Mouse (Mus musculus): ENCODE results near the gene Zfp710. TPM values are rescaled to one million over a fixed set of nuclear protein-coding genes. Genes with fewer than 3 reads are reported as not detected.

Gene Zfp710
- polyA plus RNA-seq, 1 experiment from 2014 or later = 20.5 TPM

GRCm38 (mm10) chr7:80091866-80092210 lies 67.2 kb downstream of the Zfp710 start:
- Histone ChIP-seq H3K4me2 (no peak overlapping the region), H3K36me3 (peaks cover 99% of the 10 kb centered on the region), H3K4me1 (peaks cover 26% of the 10 kb centered on the region), H3K9ac (no peak overlapping the region), H3K9me3 (replicated peaks) (no peaks in the 10 kb centered on the region), H3K4me3 (replicated peaks) (no peak overlapping the region), H3K27me3 (no peaks in the 10 kb centered on the region), H3K27ac (peak overlapping the region; percentile 61; the same call in 1 of the 2 replicates)
- no peak for ATAC-seq (replicated peaks; ENCODE audit: low FRiP score)
- 78% methylated on average over 4 of the region's 4 CpGs for WGBS

GRCm38 (mm10) chr7:80092351-80093046 lies 67.9 kb downstream of the Zfp710 start:
- ATAC-seq (replicated peaks; ENCODE audit: low FRiP score) = no peak
- no peak overlapping the region for H3K4me2 ChIP-seq
- H3K4me3 ChIP-seq (replicated peaks) = no peak overlapping the region
- peaks cover 99% of the 10 kb centered on the region for H3K36me3 ChIP-seq
- H3K9ac ChIP-seq = no peak overlapping the region
- H3K27ac ChIP-seq = peak overlapping the region; percentile 61
- H3K27me3 ChIP-seq = no peaks in the 10 kb centered on the region
- whole genome bisulfite sequencing = 66% methylated on average over 9 of the region's 9 CpGs
- no peaks in the 10 kb centered on the region for H3K9me3 ChIP-seq (replicated peaks)
- peaks cover 22% of the 10 kb centered on the region for H3K4me1 ChIP-seq

DNA sequence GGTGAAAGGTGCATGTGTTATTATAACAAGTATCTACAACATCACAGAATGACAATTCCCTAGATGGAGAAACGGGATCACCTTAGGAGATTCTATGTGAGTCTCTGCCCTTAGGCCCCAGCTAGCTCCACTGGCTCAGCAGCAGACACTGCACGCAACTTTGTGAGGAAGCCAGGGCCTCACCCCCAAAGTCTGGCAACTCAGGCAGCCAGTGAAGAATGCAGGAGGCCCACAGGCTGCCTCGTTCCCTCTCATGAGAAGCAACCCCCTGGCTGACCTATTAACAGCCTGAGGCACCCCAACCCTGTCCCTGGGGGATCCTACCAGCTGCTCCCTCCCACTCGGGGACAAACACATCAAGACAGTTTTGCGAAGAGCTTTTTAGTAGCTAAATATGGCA lies 69.9 kb downstream of the Zfp710 start:
- no peak overlapping the region for H3K4me3 ChIP-seq (replicated peaks)
- no peak for ATAC-seq (replicated peaks; ENCODE audit: low FRiP score)
- H3K27ac ChIP-seq = no peak overlapping the region
- H3K4me2 ChIP-seq = no peak overlapping the region
- H3K36me3 ChIP-seq = peaks cover 100% of the 10 kb centered on the region
- H3K4me1 ChIP-seq = peaks cover 22% of the 10 kb centered on the region
- no peaks in the 10 kb centered on the region for H3K9me3 ChIP-seq (replicated peaks)
- H3K9ac ChIP-seq = no peak overlapping the region
- WGBS = 81% methylated on average over 5 of the region's 5 CpGs
- no peaks in the 10 kb centered on the region for H3K27me3 ChIP-seq

GRCm38 (mm10) chr7:80095598-80096309 lies 71.1 kb downstream of the Zfp710 start:
- Histone ChIP-seq H3K9me3 (replicated peaks) (no peaks in the 10 kb centered on the region), H3K4me2 (no peak overlapping the region), H3K4me3 (replicated peaks) (no peak overlapping the region), H3K4me1 (peaks cover 19% of the 10 kb centered on the region), H3K9ac (no peak overlapping the region), H3K27me3 (no peaks in the 10 kb centered on the region), H3K27ac (no peak overlapping the region), H3K36me3 (peaks cover 100% of the 10 kb centered on the region)
- no peak for ATAC-seq (replicated peaks; ENCODE audit: low FRiP score)
- WGBS = 89% methylated on average over 20 of the region's 20 CpGs

GRCm38 (mm10) chr7:80098389-80098976 lies 73.9 kb downstream of the Zfp710 start:
- Histone ChIP-seq H3K4me3 (replicated peaks) (no peak overlapping the region), H3K27me3 (no peaks in the 10 kb centered on the region), H3K9ac (no peak overlapping the region), H3K4me2 (no peak overlapping the region), H3K9me3 (replicated peaks) (no peaks in the 10 kb centered on the region), H3K4me1 (no peaks in the 10 kb centered on the region), H3K36me3 (peaks cover 100% of the 10 kb centered on the region), H3K27ac (no peak overlapping the region)
- WGBS = 98% methylated on average over 13 of the region's 13 CpGs
- no peak for ATAC-seq (replicated peaks; ENCODE audit: low FRiP score)

DNA sequence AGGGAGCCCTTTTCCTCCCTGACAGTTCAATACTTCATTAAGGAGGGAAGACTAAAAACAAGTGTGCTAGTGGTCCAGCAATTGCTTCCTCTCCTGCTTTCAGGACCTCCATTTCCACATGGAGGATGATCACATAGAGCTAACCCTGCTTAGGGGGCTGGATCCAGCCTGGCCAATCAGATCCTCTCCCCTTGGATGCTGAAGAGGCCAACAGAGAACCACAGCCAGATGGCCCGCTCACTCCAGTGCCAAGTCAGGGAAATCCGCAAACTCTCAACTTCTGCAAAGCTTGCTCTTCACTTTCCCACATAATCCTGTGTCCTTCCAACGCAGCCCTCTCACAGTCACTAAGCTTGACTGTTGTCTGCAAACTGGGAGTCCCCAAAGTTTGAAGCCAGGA lies 78.7 kb downstream of the Zfp710 start:
- no peak overlapping the region for H3K4me3 ChIP-seq (replicated peaks)
- no peak overlapping the region for H3K4me2 ChIP-seq
- H3K9ac ChIP-seq = no peak overlapping the region
- H3K27ac ChIP-seq = no peak overlapping the region
- H3K4me1 ChIP-seq = no peaks in the 10 kb centered on the region
- ATAC-seq (replicated peaks; ENCODE audit: low FRiP score) = no peak
- WGBS = 82% methylated on average over 3 of the region's 3 CpGs
- peaks cover 73% of the 10 kb centered on the region for H3K36me3 ChIP-seq
- H3K27me3 ChIP-seq = no peaks in the 10 kb centered on the region
- no peaks in the 10 kb centered on the region for H3K9me3 ChIP-seq (replicated peaks)

- Histone ChIP-seq H3K4me3 (replicated peaks) (no peak overlapping the region), H3K4me2 (no peak overlapping the region), H3K9me3 (replicated peaks) (no peaks in the 10 kb centered on the region), H3K9ac (no peak overlapping the region), H3K36me3 (peaks cover 72% of the 10 kb centered on the region), H3K27me3 (no peaks in the 10 kb centered on the region), H3K4me1 (0 out of 2 replicates have a peak, but pooled peaks cover 7% of the 10 kb centered on the region), H3K27ac (no peak overlapping the region)
- no peak for ATAC-seq (replicated peaks; ENCODE audit: low FRiP score)
- WGBS = 91% methylated on average over 4 of the region's 4 CpGs
These were observed 81.2 kb downstream of the Zfp710 start for GRCm38 (mm10) chr7:80105637-80106390.

GRCm38 (mm10) chr7:80106441-80106840 lies 81.8 kb downstream of the Zfp710 start:
- ATAC-seq (replicated peaks; ENCODE audit: low FRiP score) = no peak
- WGBS = 91% methylated on average over 1 of the region's 1 CpGs
- H3K4me3 ChIP-seq (replicated peaks) = no peak overlapping the region

DNA sequence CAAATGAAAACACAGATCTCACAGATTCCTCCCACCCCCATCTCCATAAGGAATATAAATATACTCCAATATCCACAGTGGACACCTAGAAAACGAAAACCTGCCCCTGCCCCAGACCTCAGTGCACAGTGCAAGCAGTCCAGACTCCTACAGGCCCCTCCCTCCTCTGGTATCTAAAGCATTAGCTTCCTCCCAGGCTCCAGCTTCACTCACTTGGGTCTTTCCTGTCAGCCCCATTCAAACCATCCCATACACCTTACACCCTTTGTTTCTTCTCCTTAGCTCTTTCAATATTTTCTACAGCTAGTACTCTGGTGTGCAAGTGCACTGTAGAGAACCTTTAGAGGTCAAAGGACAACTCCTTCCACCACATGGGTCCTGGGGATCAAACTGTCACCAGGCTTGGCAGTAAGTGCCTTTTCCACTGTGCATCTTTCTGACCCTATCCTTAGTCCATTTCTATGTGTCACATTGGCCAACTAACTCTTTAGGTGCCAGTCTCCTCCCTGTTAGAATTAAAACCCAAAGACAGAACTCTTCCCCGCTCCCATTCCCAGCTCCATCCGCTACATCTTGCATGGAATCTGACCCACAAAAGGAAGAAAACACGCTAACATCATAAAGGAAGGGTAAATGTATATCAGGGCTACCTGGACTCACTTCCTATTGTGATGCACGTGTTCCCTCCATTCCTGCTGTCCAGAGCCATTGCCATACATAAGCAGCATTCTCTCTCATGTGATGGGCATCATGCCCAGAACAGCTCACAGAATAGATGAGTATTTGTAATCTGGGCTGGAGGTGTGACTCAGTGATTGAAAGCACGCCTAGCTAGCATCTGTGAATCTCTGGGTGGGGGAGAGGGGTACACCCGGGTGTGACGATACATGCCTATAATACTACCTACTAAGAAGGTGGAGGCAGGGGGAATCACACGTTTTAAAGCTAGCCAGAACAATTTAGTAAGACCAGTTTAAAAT lies 86.7 kb downstream of the Zfp710 start:
- H3K27ac ChIP-seq = no peak overlapping the region; the same call in 1 of the 2 replicates
- H3K4me2 ChIP-seq = no peak overlapping the region
- H3K9ac ChIP-seq = no peak overlapping the region
- 77% methylated on average over 9 of the region's 9 CpGs for WGBS
- H3K36me3 ChIP-seq = peaks cover 47% of the 10 kb centered on the region
- no peak overlapping the region for H3K4me3 ChIP-seq (replicated peaks)
- ATAC-seq (replicated peaks; ENCODE audit: low FRiP score) = no peak
- H3K9me3 ChIP-seq (replicated peaks) = no peaks in the 10 kb centered on the region
- H3K27me3 ChIP-seq = no peaks in the 10 kb centered on the region
- peaks cover 49% of the 10 kb centered on the region for H3K4me1 ChIP-seq

More at GRCm38 (mm10) chr7:80106441-80106840, 81.8 kb downstream of the Zfp710 start:
- H3K4me2 ChIP-seq = no peak overlapping the region
- H3K27ac ChIP-seq = no peak overlapping the region
- H3K9me3 ChIP-seq (replicated peaks) = no peaks in the 10 kb centered on the region
- H3K36me3 ChIP-seq = peaks cover 70% of the 10 kb centered on the region
- no peaks in the 10 kb centered on the region for H3K27me3 ChIP-seq
- H3K9ac ChIP-seq = no peak overlapping the region
- H3K4me1 ChIP-seq = peaks cover 10% of the 10 kb centered on the region

DNA sequence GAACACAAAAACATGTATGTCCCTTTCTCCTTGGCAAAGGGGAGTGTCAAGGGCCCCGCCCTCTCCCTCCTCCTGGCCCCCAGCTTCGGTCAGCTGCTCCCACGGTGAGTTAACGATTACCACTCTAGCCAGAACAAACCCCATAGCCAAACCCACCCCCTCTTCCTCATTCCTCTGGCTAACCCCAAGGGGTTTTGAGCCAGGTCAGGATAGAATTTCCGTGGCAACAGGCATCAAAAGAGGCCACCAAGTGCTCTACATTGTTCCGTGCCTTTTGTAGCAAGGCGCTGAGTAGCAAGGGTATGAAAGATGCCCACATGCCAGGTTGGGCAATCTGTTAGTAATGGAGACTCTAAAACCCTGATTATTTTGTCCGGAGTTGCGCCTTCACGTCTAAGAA lies 89.4 kb downstream of the Zfp710 start:
- Histone ChIP-seq H3K9ac (peak overlapping the region; percentile 85), H3K36me3 (peaks cover 23% of the 10 kb centered on the region), H3K9me3 (replicated peaks) (no peaks in the 10 kb centered on the region), H3K4me1 (peaks cover 49% of the 10 kb centered on the region), H3K4me3 (replicated peaks) (peak overlapping the region; percentile 83), H3K27me3 (no peaks in the 10 kb centered on the region), H3K27ac (peak overlapping the region; percentile 95), H3K4me2 (peak overlapping the region; percentile 83)
- 7% methylated on average over 10 of the region's 10 CpGs for WGBS
- peak; percentile 34 for ATAC-seq (replicated peaks; ENCODE audit: low FRiP score)

All from kidney, embryonic 15.5 days (tissue).